Mouse (Mus musculus) kidney, embryonic 15.5 days (tissue): ENCODE results near the gene Specc1. TPM values are rescaled to one million over a fixed set of nuclear protein-coding genes. Genes with fewer than 3 reads are reported as not detected.

Experiments used
- ATAC-seq: fragments of 200-750 bp; cut with Nextera tagmentation; replicated peaks from 2 replicates; pipeline ENCODE4 v1.8.0; 2017; ENCODE audit warnings: moderate TSS enrichment; ENCODE audit not compliant: low FRiP score
- H3K27ac ChIP-seq: fragments of 300-500 bp; sonication (generic); 2 replicates; pipeline ENCODE4 v1.5.1; 2015; ENCODE audit warnings: mild to moderate bottlenecking, inconsistent platforms
- H3K27me3 ChIP-seq: fragments of 300-500 bp; sonication (generic); 2 replicates; pipeline ENCODE4 v1.6.1; 2015; ENCODE audit warnings: inconsistent platforms
- H3K36me3 ChIP-seq: fragments of 300-500 bp; sonication (generic); 2 replicates; pipeline ENCODE4 v1.6.1; 2015; ENCODE audit warnings: inconsistent platforms
- H3K4me1 ChIP-seq: fragments of 300-500 bp; sonication (generic); 2 replicates; pipeline ENCODE4 v1.6.1; 2015; ENCODE audit warnings: inconsistent platforms
- H3K4me2 ChIP-seq: fragments of 300-500 bp; sonication (generic); 2 replicates; pipeline ENCODE4 v1.6.1; 2015; ENCODE audit warnings: moderate library complexity, mild to moderate bottlenecking, inconsistent platforms
- H3K4me3 ChIP-seq: fragments of 300-500 bp; sonication (generic); replicated peaks from 2 replicates; pipeline ENCODE4 v1.5.1; 2015; ENCODE audit warnings: mild to moderate bottlenecking, inconsistent platforms
- H3K9ac ChIP-seq: fragments of 300-500 bp; sonication (generic); 2 replicates; pipeline ENCODE4 v1.6.1; 2015; ENCODE audit warnings: mild to moderate bottlenecking, inconsistent platforms
- H3K9me3 ChIP-seq: fragments of 300-500 bp; sonication (generic); replicated peaks from 2 replicates; pipeline ENCODE4 v1.6.1; 2016; ENCODE audit warnings: inconsistent platforms
- WGBS: fragments of 180-500 bp; shearing (Covaris S2); methylation state at CpG from one replicate; pipeline ENCODE4 v1.1.7; 2015; ENCODE audit warnings: mixed read lengths; 5-methylcytosine and 5-hydroxymethylcytosine counted together
- polyA plus RNA-seq: library from polyadenylated mRNA; unstranded; fragments of >200 nt; fragmentation: Nextera tagmentation; extraction: Ambion mirVana; gene quantifications from 2 replicates; pipeline ENCODE4 v1.2.1, GENCODE M21; 2015

Gene Specc1
- polyA plus RNA-seq, 1 experiment from 2014 or later, result 9.9 TPM

- peak overlapping the region; percentile 61 for H3K4me3 ChIP-seq
- no peak overlapping the region for H3K27ac ChIP-seq
- H3K9me3 ChIP-seq, result 0 out of 2 replicates have a peak, but pooled peaks cover 5% of the 10 kb centered on the region
- H3K27me3 ChIP-seq, result peaks cover 47% of the 10 kb centered on the region
- no peak for ATAC-seq
- H3K36me3 ChIP-seq, result no peaks in the 10 kb centered on the region
- peaks cover 25% of the 10 kb centered on the region for H3K4me1 ChIP-seq
- H3K9ac ChIP-seq, result peak overlapping the region; percentile 41
- WGBS, result 35% methylated on average over 18 of the region's 18 CpGs
- peak overlapping the region; percentile 94 for H3K4me2 ChIP-seq
Measured at GRCm38 (mm10) chr11:62247759-62248400, 291.3 kb downstream of the Specc1 start.

GRCm38 (mm10) chr11:62248401-62249244, 292.1 kb downstream of the Specc1 start, which contains the start of gene Adora2b:
TSS of gene Adora2b (plus strand) at chr11:62248984.
- Histone ChIP-seq H3K36me3 (no peaks in the 10 kb centered on the region), H3K4me3 (peak within 1 kb of the TSS; percentile 61), H3K4me2 (peak within 1 kb of the TSS; percentile 94), H3K9me3 (0 out of 2 replicates have a peak, but pooled peaks cover 5% of the 10 kb centered on the region), H3K27ac (0 out of 2 replicates have a peak within 1 kb of the TSS, but pooled peaks have one; percentile 1), H3K4me1 (peaks cover 25% of the 10 kb centered on the region), H3K9ac (peak within 1 kb of the TSS; percentile 41), H3K27me3 (peaks cover 48% of the 10 kb centered on the region)
- under 1% methylated on average over 68 of the region's 69 CpGs for WGBS
- peak; percentile 96 for ATAC-seq

- Histone ChIP-seq H3K27ac (no peak overlapping the region), H3K27me3 (peaks cover 48% of the 10 kb centered on the region), H3K9me3 (0 out of 2 replicates have a peak, but pooled peaks cover 5% of the 10 kb centered on the region), H3K4me2 (peak overlapping the region; percentile 94), H3K9ac (peak overlapping the region; percentile 41), H3K4me3 (peak overlapping the region; percentile 61), H3K36me3 (no peaks in the 10 kb centered on the region), H3K4me1 (peaks cover 25% of the 10 kb centered on the region)
- 2% methylated on average over 35 of the region's 35 CpGs for WGBS
- peak; percentile 22 for ATAC-seq
Measured at GRCm38 (mm10) chr11:62249266-62250037, 292.9 kb downstream of the Specc1 start.

- ATAC-seq, result no peak
- H3K36me3 ChIP-seq, result no peaks in the 10 kb centered on the region
Measured at GRCm38 (mm10) chr11:62251047-62251446, 294.5 kb downstream of the Specc1 start.

GRCm38 (mm10) chr11:62253380-62253779, 296.8 kb downstream of the Specc1 start:
- Histone ChIP-seq H3K4me2 (no peak overlapping the region), H3K4me3 (no peak overlapping the region), H3K27me3 (peaks cover 39% of the 10 kb centered on the region), H3K36me3 (no peaks in the 10 kb centered on the region), H3K27ac (no peak overlapping the region), H3K9ac (no peak overlapping the region), H3K9me3 (no peaks in the 10 kb centered on the region), H3K4me1 (peaks cover 22% of the 10 kb centered on the region)
- 91% methylated on average over 5 of the region's 5 CpGs for WGBS
- no peak for ATAC-seq

More at GRCm38 (mm10) chr11:62251047-62251446, 294.5 kb downstream of the Specc1 start:
- 60% methylated on average over 11 of the region's 11 CpGs for WGBS
- Histone ChIP-seq H3K4me2 (peak overlapping the region; percentile 94), H3K4me3 (no peak overlapping the region), H3K9me3 (no peaks in the 10 kb centered on the region), H3K9ac (no peak overlapping the region), H3K4me1 (peaks cover 25% of the 10 kb centered on the region), H3K27ac (no peak overlapping the region), H3K27me3 (peaks cover 48% of the 10 kb centered on the region)

GRCm38 (mm10) chr11:62259214-62259613, 302.7 kb downstream of the Specc1 start:
- 44% methylated on average over 5 of the region's 5 CpGs for WGBS
- H3K9ac ChIP-seq, result no peak overlapping the region
- H3K4me3 ChIP-seq, result no peak overlapping the region
- no peaks in the 10 kb centered on the region for H3K36me3 ChIP-seq
- H3K27ac ChIP-seq, result no peak overlapping the region
- H3K9me3 ChIP-seq, result no peaks in the 10 kb centered on the region
- no peaks in the 10 kb centered on the region; the same call in 1 of the 2 replicates for H3K27me3 ChIP-seq
- H3K4me2 ChIP-seq, result no peak overlapping the region
- H3K4me1 ChIP-seq, result 0 out of 2 replicates have a peak, but pooled peaks cover 16% of the 10 kb centered on the region
- ATAC-seq, result peak; percentile 63

GRCm38 (mm10) chr11:62263599-62263998, 307.0 kb downstream of the Specc1 start:
- no peak for ATAC-seq
- 77% methylated on average over 7 of the region's 7 CpGs for WGBS
- no peak overlapping the region for H3K27ac ChIP-seq

GRCm38 (mm10) chr11:62264018-62264417, 307.5 kb downstream of the Specc1 start:
- H3K4me3 ChIP-seq, result no peak overlapping the region
- H3K9me3 ChIP-seq, result no peaks in the 10 kb centered on the region
- H3K9ac ChIP-seq, result no peak overlapping the region
- H3K27me3 ChIP-seq, result no peaks in the 10 kb centered on the region; the same call in 1 of the 2 replicates
- H3K4me1 ChIP-seq, result peaks cover 30% of the 10 kb centered on the region
- 67% methylated on average over 7 of the region's 7 CpGs for WGBS
- ATAC-seq, result no peak
- no peak overlapping the region for H3K27ac ChIP-seq
- H3K4me2 ChIP-seq, result no peak overlapping the region
- H3K36me3 ChIP-seq, result no peaks in the 10 kb centered on the region

More at GRCm38 (mm10) chr11:62263599-62263998, 307.0 kb downstream of the Specc1 start:
- H3K4me3 ChIP-seq, result no peak overlapping the region
- peaks cover 29% of the 10 kb centered on the region for H3K4me1 ChIP-seq
- H3K4me2 ChIP-seq, result no peak overlapping the region
- no peaks in the 10 kb centered on the region; the same call in 1 of the 2 replicates for H3K27me3 ChIP-seq
- H3K9me3 ChIP-seq, result no peaks in the 10 kb centered on the region
- H3K9ac ChIP-seq, result no peak overlapping the region
- no peaks in the 10 kb centered on the region for H3K36me3 ChIP-seq

- no peaks in the 10 kb centered on the region for H3K36me3 ChIP-seq
- H3K9me3 ChIP-seq, result no peaks in the 10 kb centered on the region
- no peak overlapping the region for H3K9ac ChIP-seq
- WGBS, result 73% methylated on average over 7 of the region's 7 CpGs
- H3K27ac ChIP-seq, result no peak overlapping the region
- H3K4me2 ChIP-seq, result no peak overlapping the region
- H3K4me1 ChIP-seq, result peaks cover 24% of the 10 kb centered on the region
- H3K27me3 ChIP-seq, result no peaks in the 10 kb centered on the region; the same call in 1 of the 2 replicates
- no peak overlapping the region for H3K4me3 ChIP-seq
- ATAC-seq, result no peak
Measured at GRCm38 (mm10) chr11:62265642-62266041, 309.1 kb downstream of the Specc1 start.

GRCm38 (mm10) chr11:62266466-62267214, 310.1 kb downstream of the Specc1 start:
- H3K9me3 ChIP-seq, result no peaks in the 10 kb centered on the region

GRCm38 (mm10) chr11:62268381-62268780, 311.8 kb downstream of the Specc1 start:
- H3K4me2 ChIP-seq, result no peak overlapping the region
- H3K27ac ChIP-seq, result no peak overlapping the region
- no peaks in the 10 kb centered on the region for H3K27me3 ChIP-seq
- H3K9me3 ChIP-seq, result no peaks in the 10 kb centered on the region
- H3K4me1 ChIP-seq, result peaks cover 26% of the 10 kb centered on the region
- H3K9ac ChIP-seq, result no peak overlapping the region
- no peaks in the 10 kb centered on the region for H3K36me3 ChIP-seq
- no peak overlapping the region for H3K4me3 ChIP-seq
- no peak for ATAC-seq
- 48% methylated on average over 8 of the region's 8 CpGs for WGBS

More at GRCm38 (mm10) chr11:62266466-62267214, 310.1 kb downstream of the Specc1 start:
- Histone ChIP-seq H3K4me2 (no peak overlapping the region), H3K36me3 (no peaks in the 10 kb centered on the region), H3K27me3 (no peaks in the 10 kb centered on the region; the same call in 1 of the 2 replicates), H3K9ac (no peak overlapping the region), H3K4me1 (peaks cover 26% of the 10 kb centered on the region), H3K27ac (no peak overlapping the region), H3K4me3 (no peak overlapping the region)
- ATAC-seq, result no peak
- WGBS, result 64% methylated on average over 17 of the region's 17 CpGs
